In genomic region chr13:37963354-37964007, GRCm38 (mm10) we compare ENCODE assay signal across 8 mouse cellular contexts. TPM values are rescaled to one million over a fixed set of nuclear protein-coding genes. Genes with fewer than 3 reads are reported as not detected.
DNase-seq lines count a peak whose midpoint lies in the region; ATAC-seq lines count a peak whose summit lies in the region.

No protein-coding gene starts in this region.

- H3K36me3 ChIP-seq in embryonic facial prominence, embryonic 11.5 days (replicated peaks; ENCODE audit: control insufficient read depth, insufficient read depth, low read depth, low read length): no peaks in the 10 kb centered on the region
- H3K36me3 ChIP-seq in limb, embryonic 11.5 days (ENCODE audit: control insufficient read depth, insufficient read depth, low read length): no peaks in the 10 kb centered on the region
- no peaks in the 10 kb centered on the region for H3K36me3 ChIP-seq in midbrain, embryonic 12.5 days

- no peaks in the 10 kb centered on the region for H3K9me3 ChIP-seq in embryonic facial prominence, embryonic 11.5 days (replicated peaks; ENCODE audit: control insufficient read depth, low read length)
- H3K9me3 ChIP-seq in limb, embryonic 11.5 days (ENCODE audit: control insufficient read depth, low read length): no peaks in the 10 kb centered on the region
- H3K9me3 ChIP-seq in midbrain, embryonic 12.5 days: no peaks in the 10 kb centered on the region

- WGBS in embryonic facial prominence, embryonic 11.5 days: 1% methylated on average over 12 of the region's 12 CpGs
- 1% methylated on average over 12 of the region's 12 CpGs for WGBS in limb, embryonic 11.5 days
- WGBS in midbrain, embryonic 12.5 days: under 1% methylated on average over 12 of the region's 12 CpGs

- peak; percentile 94 for DNase-seq in 3T3-L1 (ENCODE audit: low read depth, low spot score)
- DNase-seq in adrenal gland, postnatal 10 days: peak; percentile 85
- peak; percentile 95 for DNase-seq in embryonic facial prominence, embryonic 11.5 days (ENCODE audit: low spot score)
- DNase-seq in heart, adult 18-20 months: peak; percentile 83 to 89
- peak; percentile 63 for DNase-seq in kidney, adult 11 months
- peak; percentile 89 for DNase-seq in limb, embryonic 11.5 days (ENCODE audit: low spot score)
- peak; percentile 76 for DNase-seq in skeletal muscle tissue, adult 2 months (ENCODE audit: low read depth, low spot score)

- peak overlapping the region; percentile 52; the same call in 1 of the 2 replicates for H3K9ac ChIP-seq in embryonic facial prominence, embryonic 11.5 days (replicated peaks; ENCODE audit: low read length)
- peak overlapping the region; percentile 48; the same call in 1 of the 2 replicates for H3K9ac ChIP-seq in limb, embryonic 11.5 days (ENCODE audit: low read length)
- 0 out of 2 replicates have a peak overlapping the region, but pooled peaks have one; percentile 17 for H3K9ac ChIP-seq in midbrain, embryonic 12.5 days (replicated peaks)

- ATAC-seq in embryonic facial prominence, embryonic 11.5 days (replicated peaks; ENCODE audit: insufficient number of reproducible peaks, low FRiP score, low TSS enrichment, low read depth): no peak
- peak; percentile 37; the same call in 1 of the 2 replicates for ATAC-seq in limb, embryonic 11.5 days (ENCODE audit: insufficient number of reproducible peaks, low FRiP score, low TSS enrichment, low read depth)
- ATAC-seq in midbrain, embryonic 12.5 days (ENCODE audit: low FRiP score, low read depth): peak; percentile 32; the same call in 1 of the 2 replicates

- peaks cover 5% of the 10 kb centered on the region; the same call in 1 of the 2 replicates for H3K4me1 ChIP-seq in embryonic facial prominence, embryonic 11.5 days (ENCODE audit: control insufficient read depth, insufficient read depth, low read length)
- H3K4me1 ChIP-seq in limb, embryonic 11.5 days (ENCODE audit: control insufficient read depth, insufficient read depth, low read length): peaks cover 13% of the 10 kb centered on the region
- H3K4me1 ChIP-seq in midbrain, embryonic 12.5 days: peaks cover 24% of the 10 kb centered on the region

- H3K4me2 ChIP-seq in embryonic facial prominence, embryonic 11.5 days (ENCODE audit: low read depth, low read length): peak overlapping the region; percentile 37
- peak overlapping the region; percentile 42 for H3K4me2 ChIP-seq in limb, embryonic 11.5 days (ENCODE audit: low read depth, severe bottlenecking)
- peak overlapping the region; percentile 52 for H3K4me2 ChIP-seq in midbrain, embryonic 12.5 days (replicated peaks)

- no peaks in the 10 kb centered on the region for H3K27me3 ChIP-seq in embryonic facial prominence, embryonic 11.5 days (ENCODE audit: control insufficient read depth, insufficient read depth, low read length)
- H3K27me3 ChIP-seq in limb, embryonic 11.5 days (ENCODE audit: control insufficient read depth, insufficient read depth, low read length): no peaks in the 10 kb centered on the region
- peaks cover 26% of the 10 kb centered on the region for H3K27me3 ChIP-seq in midbrain, embryonic 12.5 days

- peak overlapping the region; percentile 24 for H3K4me3 ChIP-seq in embryonic facial prominence, embryonic 11.5 days (ENCODE audit: low read depth, low read length)
- H3K4me3 ChIP-seq in limb, embryonic 11.5 days (ENCODE audit: low read depth, low read length): peak overlapping the region; percentile 25
- peak overlapping the region; percentile 40 for H3K4me3 ChIP-seq in midbrain, embryonic 12.5 days

- no peak overlapping the region for H3K27ac ChIP-seq in embryonic facial prominence, embryonic 11.5 days (replicated peaks; ENCODE audit: low read depth, low read length)
- H3K27ac ChIP-seq in limb, embryonic 11.5 days (replicated peaks; ENCODE audit: low read depth, low read length): no peak overlapping the region
- H3K27ac ChIP-seq in midbrain, embryonic 12.5 days (replicated peaks): no peak overlapping the region

RNA-seq across cellular contexts. Expression of gene Ssr1, which starts 30.5 kb away (rescaled TPM):
- 100 to 1,000 TPM; 117 to 134 TPM for total RNA-seq in adrenal gland, postnatal 10 days (2021)
- polyA plus RNA-seq in embryonic facial prominence, embryonic 11.5 days (2014; fragmentation: Nextera tagmentation; extraction: Ambion mirVana): 128 and 137 TPM in 2 replicates
- 10 to 100 TPM; 41.4 to 43.0 TPM for total RNA-seq in heart, adult 18-20 months (2021)
- polyA plus RNA-seq in limb, embryonic 11.5 days (2014; fragmentation: Nextera tagmentation; extraction: Ambion mirVana): 123 and 126 TPM in 2 replicates
- polyA plus RNA-seq in midbrain, embryonic 12.5 days (2016; fragmentation: Nextera tagmentation; extraction: Ambion mirVana): 97.9 and 101 TPM in 2 replicates
